Mouse (Mus musculus): Measurements from ENCODE around the gene Cep112.

DNA sequence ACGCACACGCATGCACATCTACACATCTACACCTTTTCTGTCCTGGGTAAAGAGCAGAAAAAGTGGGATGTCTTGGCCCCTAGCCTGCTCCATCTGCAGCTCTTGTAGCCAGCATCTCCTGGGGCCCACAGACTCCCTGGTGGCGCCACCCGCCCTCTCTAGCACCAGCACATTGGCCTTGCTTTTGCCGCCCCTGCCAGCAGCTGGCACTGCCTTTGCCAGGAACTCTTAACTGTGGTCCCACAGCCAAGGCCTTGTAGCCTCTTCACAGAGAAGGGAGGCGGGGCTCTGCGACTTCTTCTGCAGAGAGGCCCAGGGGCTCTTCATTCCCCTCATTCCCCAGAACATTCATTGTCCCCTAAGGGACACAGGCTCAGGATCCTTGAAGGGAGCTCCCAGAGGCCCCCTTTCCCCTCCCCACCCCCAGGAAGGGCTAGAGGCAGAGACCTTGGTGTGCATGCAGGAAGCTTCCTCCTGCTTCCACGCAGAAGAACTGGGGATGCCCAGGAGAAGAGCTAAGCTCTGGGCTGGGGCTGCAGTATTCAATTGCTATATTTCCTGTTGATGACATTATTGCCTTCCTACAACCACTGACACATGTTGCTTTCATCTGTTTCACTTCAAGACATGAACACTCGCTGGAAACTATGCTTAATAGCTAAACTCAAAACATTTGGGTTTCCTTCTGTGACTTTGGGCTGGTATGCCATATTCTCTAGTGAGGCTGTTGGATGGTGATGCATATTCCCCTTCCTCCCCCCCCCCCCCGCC lies 475.9 kb downstream of the Cep112 start:
- no peak for TF ChIP-seq ZC3H11A (IDR thresholded peaks at IDR 0.05; ENCODE audit: borderline replicate concordance, low read depth, low read length)
- TF ChIP-seq HCFC1 (IDR thresholded peaks at IDR 0.05; ENCODE audit: borderline replicate concordance, insufficient read depth, low read length): no peak
- TF ChIP-seq CHD2 (IDR thresholded peaks at IDR 0.05; ENCODE audit: low read depth, low read length): no peak

Data from ES-E14 (cell line).